Mouse (Mus musculus) midbrain, embryonic 15.5 days (tissue): Measurements from ENCODE around the gene Shisa7. TPM values are rescaled to one million over a fixed set of nuclear protein-coding genes. Genes with fewer than 3 reads are reported as not detected.
"Not testable (repeated sequence)": the region's sequence is repeated elsewhere in the genome, so short reads cannot be mapped to it uniquely, and the experiment has no call there.

Experiments used
- ATAC-seq: fragments of 200-750 bp; cut with Nextera tagmentation; replicated peaks from 2 replicates; pipeline ENCODE4 v1.8.0; 2017; ENCODE audit warnings: moderate TSS enrichment
- H3K27ac ChIP-seq: fragments of 300-500 bp; sonication (generic); 2 replicates; pipeline ENCODE4 v1.5.1; 2015; ENCODE audit warnings: mild to moderate bottlenecking, inconsistent platforms
- H3K27me3 ChIP-seq: fragments of 300-500 bp; sonication (generic); replicated peaks from 2 replicates; pipeline ENCODE4 v1.6.1; 2015; ENCODE audit warnings: inconsistent platforms
- H3K36me3 ChIP-seq: fragments of 300-500 bp; sonication (generic); replicated peaks from 2 replicates; pipeline ENCODE4 v1.6.1; 2015; ENCODE audit warnings: inconsistent platforms
- H3K4me1 ChIP-seq: fragments of 300-500 bp; sonication (generic); 2 replicates; pipeline ENCODE4 v1.6.1; 2015; ENCODE audit warnings: inconsistent platforms
- H3K4me2 ChIP-seq: fragments of 300-500 bp; sonication (generic); 2 replicates; pipeline ENCODE4 v1.6.1; 2015; ENCODE audit warnings: inconsistent platforms, mild to moderate bottlenecking, moderate library complexity
- H3K4me3 ChIP-seq: fragments of 300-500 bp; sonication (generic); 2 replicates; pipeline ENCODE4 v1.5.1; 2015; ENCODE audit warnings: mild to moderate bottlenecking, inconsistent platforms
- H3K9ac ChIP-seq: fragments of 300-500 bp; sonication (generic); 2 replicates; pipeline ENCODE4 v1.6.1; 2015; ENCODE audit warnings: mild to moderate bottlenecking, inconsistent platforms
- H3K9me3 ChIP-seq: fragments of 300-500 bp; sonication (generic); 2 replicates; pipeline ENCODE4 v1.6.1; 2016; ENCODE audit warnings: inconsistent platforms
- WGBS: fragments of 180-500 bp; shearing (Covaris S2); methylation state at CpG from one replicate; pipeline ENCODE4 v1.1.7; 2015; ENCODE audit warnings: mixed read lengths; 5-methylcytosine and 5-hydroxymethylcytosine counted together
- polyA plus RNA-seq: library from polyadenylated mRNA; unstranded; fragments of >200 nt; fragmentation: Nextera tagmentation; extraction: Ambion mirVana; gene quantifications from 2 replicates; pipeline ENCODE4 v1.2.1, GENCODE M21; 2015

Gene Shisa7
- polyA plus RNA-seq, 1 experiment from 2014 or later: 16.6 TPM

DNA sequence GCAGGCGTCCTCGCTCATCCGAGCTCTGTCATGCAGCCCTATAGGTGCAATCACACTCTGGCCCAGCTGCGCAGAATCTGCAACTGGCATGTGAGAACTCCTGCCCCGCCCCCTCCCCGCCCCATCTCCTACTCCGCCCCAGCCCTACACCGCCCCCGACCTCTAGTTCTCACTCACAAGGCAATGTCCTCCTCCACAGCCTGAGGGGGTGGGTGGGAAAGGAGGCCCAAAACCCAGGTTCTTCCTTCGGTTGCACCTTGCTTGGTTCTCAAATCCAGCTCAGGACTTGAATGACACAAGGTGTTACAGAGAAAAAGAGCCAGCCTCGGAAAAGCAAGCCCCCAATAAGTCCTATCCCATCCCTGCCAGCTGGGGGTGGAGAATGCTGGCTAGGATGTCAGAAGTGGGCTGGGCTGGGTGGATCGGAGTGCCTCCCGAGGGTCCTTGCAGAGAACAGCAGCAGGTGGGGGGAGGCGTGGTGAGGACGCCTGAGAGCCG is 1.8 kb downstream of the Shisa7 start:
- 3% methylated on average over 16 of the region's 16 CpGs for WGBS
- H3K36me3 ChIP-seq: no peaks in the 10 kb centered on the region
- peak overlapping the region; percentile 76; the same call in 1 of the 2 replicates for H3K9ac ChIP-seq
- peaks cover 32% of the 10 kb centered on the region for H3K4me1 ChIP-seq
- H3K27ac ChIP-seq: peak overlapping the region; percentile 90
- peak; percentile 68 for ATAC-seq
- H3K27me3 ChIP-seq: no peaks in the 10 kb centered on the region
- peak overlapping the region; percentile 81 for H3K4me3 ChIP-seq
- H3K9me3 ChIP-seq: no peaks in the 10 kb centered on the region
- peak overlapping the region; percentile 85 for H3K4me2 ChIP-seq

GRCm38 (mm10) chr7:4842077-4842476 is 2.4 kb downstream of the Shisa7 start:
- Histone ChIP-seq H3K27ac (peak overlapping the region; percentile 90), H3K9me3 (no peaks in the 10 kb centered on the region), H3K9ac (peak overlapping the region; percentile 76; the same call in 1 of the 2 replicates), H3K36me3 (no peaks in the 10 kb centered on the region), H3K27me3 (no peaks in the 10 kb centered on the region), H3K4me1 (peaks cover 35% of the 10 kb centered on the region), H3K4me3 (peak overlapping the region; percentile 81), H3K4me2 (peak overlapping the region; percentile 85)
- 47% methylated on average over 5 of the region's 5 CpGs for WGBS
- ATAC-seq: no peak

DNA sequence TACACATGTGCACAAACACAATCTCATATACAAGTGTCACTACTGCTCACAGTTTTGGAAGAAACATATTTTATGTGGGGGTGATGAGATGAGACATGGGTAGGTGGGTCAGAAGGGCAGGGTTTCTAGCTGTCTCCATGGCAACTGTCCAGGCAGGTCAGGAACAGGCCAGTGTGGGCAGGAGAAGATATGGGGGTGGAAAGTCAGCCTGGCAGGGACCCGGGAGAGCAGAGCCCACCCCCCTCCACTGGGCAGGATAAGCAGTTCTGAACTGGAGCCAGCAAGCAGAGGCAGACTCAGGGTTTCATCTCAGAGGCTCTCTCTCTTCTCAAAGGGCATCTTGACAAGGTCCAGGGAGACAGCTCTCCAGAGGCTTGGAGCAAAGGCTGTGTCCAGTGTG is 6.9 kb downstream of the Shisa7 start:
- 10% methylated on average over 1 of the region's 1 CpGs for WGBS
- no peaks in the 10 kb centered on the region for H3K27me3 ChIP-seq
- H3K4me1 ChIP-seq: peaks cover 27% of the 10 kb centered on the region
- H3K9me3 ChIP-seq: no peaks in the 10 kb centered on the region
- no peak overlapping the region for H3K27ac ChIP-seq
- no peaks in the 10 kb centered on the region for H3K36me3 ChIP-seq
- no peak overlapping the region for H3K4me2 ChIP-seq
- no peak overlapping the region for H3K9ac ChIP-seq
- no peak for ATAC-seq
- H3K4me3 ChIP-seq: 0 out of 2 replicates have a peak overlapping the region, but pooled peaks have one; percentile 1

DNA sequence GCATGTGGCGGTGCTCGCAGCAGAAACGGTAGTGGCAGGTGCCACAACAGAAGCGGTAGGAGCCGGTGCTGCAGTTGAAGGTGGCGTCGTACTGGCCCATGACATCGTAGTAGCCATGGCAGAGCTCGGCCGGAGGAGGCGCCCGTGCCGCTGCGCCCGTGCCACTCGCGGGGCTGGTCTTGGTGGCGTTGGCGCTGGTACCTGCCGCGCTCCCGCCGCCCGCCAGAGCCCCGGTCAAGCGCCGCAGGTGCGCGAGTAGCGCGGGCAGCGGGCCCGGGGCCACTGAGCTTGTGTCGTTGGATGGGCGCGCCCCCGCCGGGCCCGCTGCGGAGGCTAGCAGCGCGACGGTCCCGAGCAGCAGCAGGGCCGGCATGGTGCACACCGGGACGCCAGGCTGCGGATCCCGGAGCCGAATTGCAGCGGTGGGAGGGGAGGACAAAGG is 8.1 kb downstream of the Shisa7 start:
- Histone ChIP-seq H3K9me3 (no peaks in the 10 kb centered on the region), H3K27ac (peak overlapping the region; percentile 90), H3K4me1 (peaks cover 14% of the 10 kb centered on the region), H3K4me2 (peak overlapping the region; percentile 59), H3K4me3 (peak overlapping the region; percentile 61), H3K9ac (peak overlapping the region; percentile 89), H3K27me3 (no peaks in the 10 kb centered on the region), H3K36me3 (no peaks in the 10 kb centered on the region; the same call in 1 of the 2 replicates)
- under 1% methylated on average over 48 of the region's 51 CpGs for WGBS
- ATAC-seq: peak; percentile 93

DNA sequence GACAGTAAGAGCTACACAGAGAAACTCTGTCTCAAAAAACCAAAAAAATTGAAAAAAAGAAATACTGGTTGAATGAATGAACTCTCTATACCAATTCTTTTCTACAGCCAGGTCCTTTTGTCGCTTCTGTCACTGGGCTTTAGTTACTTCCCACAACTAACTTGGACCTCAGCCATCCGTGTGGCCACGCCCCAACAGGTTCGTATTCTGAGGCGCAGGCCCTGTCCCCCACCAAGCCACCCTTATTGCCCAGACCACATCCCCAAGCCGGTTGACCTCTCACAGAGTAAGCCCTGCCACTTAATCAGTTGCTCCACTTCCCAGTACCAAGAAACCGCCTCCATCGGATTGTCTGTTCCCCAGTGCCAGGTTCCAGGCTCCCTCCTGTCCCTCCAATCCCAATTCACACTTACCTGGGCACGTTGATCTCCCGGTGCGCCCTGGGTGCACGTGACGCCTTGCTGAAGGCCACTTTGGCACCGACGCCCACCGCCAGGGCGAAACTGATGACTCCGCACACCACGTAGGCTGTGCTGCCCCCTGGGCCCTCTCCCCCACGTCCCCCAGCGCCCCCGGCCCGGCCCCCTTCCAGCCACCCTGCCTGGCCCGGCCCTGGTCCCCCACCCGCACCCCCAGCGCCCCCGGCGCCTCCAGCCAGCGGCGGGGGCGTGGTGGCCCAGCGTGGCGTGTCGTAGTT is 8.7 kb downstream of the Shisa7 start:
- Histone ChIP-seq H3K27me3 (no peaks in the 10 kb centered on the region), H3K4me1 (peaks cover 13% of the 10 kb centered on the region), H3K36me3 (no peaks in the 10 kb centered on the region; the same call in 1 of the 2 replicates), H3K9ac (peak overlapping the region; percentile 89), H3K27ac (peak overlapping the region; percentile 90), H3K4me3 (peak overlapping the region; percentile 61), H3K9me3 (no peaks in the 10 kb centered on the region), H3K4me2 (peak overlapping the region; percentile 59)
- ATAC-seq: peak; percentile 31
- 6% methylated on average over 34 of the region's 34 CpGs for WGBS

DNA sequence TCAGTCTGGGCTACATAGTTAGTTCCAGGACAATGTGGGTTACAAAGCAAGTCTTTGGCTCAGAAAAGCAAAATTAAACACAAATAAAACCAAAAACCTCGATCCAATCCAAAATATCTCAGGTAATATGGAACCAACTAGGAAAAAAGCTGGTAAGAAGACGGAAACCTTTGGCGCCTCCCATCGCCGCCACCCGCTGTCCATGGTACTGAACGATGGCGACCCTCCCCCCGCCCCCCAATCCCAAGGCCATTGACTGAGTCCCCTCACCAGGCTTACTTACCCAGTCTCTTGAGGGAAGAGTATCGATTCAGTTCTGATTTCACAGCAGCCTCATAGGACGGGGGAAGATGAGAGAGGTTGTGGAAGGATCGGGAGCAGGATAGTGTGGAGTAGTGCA is 14.0 kb downstream of the Shisa7 start:
- Histone ChIP-seq H3K9me3 (no peaks in the 10 kb centered on the region), H3K36me3 (peaks cover 15% of the 10 kb centered on the region), H3K27me3 (no peaks in the 10 kb centered on the region), H3K4me3 (no peak overlapping the region), H3K27ac (no peak overlapping the region), H3K4me1 (0 out of 2 replicates have a peak, but pooled peaks cover 2% of the 10 kb centered on the region), H3K4me2 (no peak overlapping the region), H3K9ac (no peak overlapping the region)
- ATAC-seq: no peak
- 9% methylated on average over 12 of the region's 12 CpGs for WGBS

- H3K4me1 ChIP-seq: no peaks in the 10 kb centered on the region
- H3K9ac ChIP-seq: no peak overlapping the region
- no peak for ATAC-seq
- 58% methylated on average over 4 of the region's 4 CpGs for WGBS
- no peak overlapping the region for H3K4me3 ChIP-seq
- H3K4me2 ChIP-seq: no peak overlapping the region
- peaks cover 15% of the 10 kb centered on the region for H3K36me3 ChIP-seq
- H3K27me3 ChIP-seq: no peaks in the 10 kb centered on the region
- no peaks in the 10 kb centered on the region for H3K9me3 ChIP-seq
- no peak overlapping the region for H3K27ac ChIP-seq
Observed at GRCm38 (mm10) chr7:4825365-4825764, 19.1 kb downstream of the Shisa7 start.

- no peak for ATAC-seq
- H3K9me3 ChIP-seq: no peaks in the 10 kb centered on the region
- H3K9ac ChIP-seq: no peak overlapping the region
- H3K4me3 ChIP-seq: no peak overlapping the region
- no peaks in the 10 kb centered on the region for H3K4me1 ChIP-seq
- H3K4me2 ChIP-seq: no peak overlapping the region
- H3K27me3 ChIP-seq: no peaks in the 10 kb centered on the region
- no peaks in the 10 kb centered on the region; the same call in 1 of the 2 replicates for H3K36me3 ChIP-seq
- H3K27ac ChIP-seq: no peak overlapping the region
- WGBS: 76% methylated on average over 6 of the region's 6 CpGs
Observed at GRCm38 (mm10) chr7:4822162-4822907, 22.2 kb downstream of the Shisa7 start.

- WGBS: 75% methylated on average over 4 of the region's 4 CpGs
- no peaks in the 10 kb centered on the region for H3K4me1 ChIP-seq
- H3K27ac ChIP-seq: no peak overlapping the region
- no peaks in the 10 kb centered on the region for H3K36me3 ChIP-seq
- no peaks in the 10 kb centered on the region for H3K9me3 ChIP-seq
- no peak overlapping the region for H3K4me2 ChIP-seq
- H3K4me3 ChIP-seq: no peak overlapping the region
- H3K27me3 ChIP-seq: no peaks in the 10 kb centered on the region
- ATAC-seq: no peak
- H3K9ac ChIP-seq: no peak overlapping the region
Observed at GRCm38 (mm10) chr7:4821690-4822089, 22.8 kb downstream of the Shisa7 start.

DNA sequence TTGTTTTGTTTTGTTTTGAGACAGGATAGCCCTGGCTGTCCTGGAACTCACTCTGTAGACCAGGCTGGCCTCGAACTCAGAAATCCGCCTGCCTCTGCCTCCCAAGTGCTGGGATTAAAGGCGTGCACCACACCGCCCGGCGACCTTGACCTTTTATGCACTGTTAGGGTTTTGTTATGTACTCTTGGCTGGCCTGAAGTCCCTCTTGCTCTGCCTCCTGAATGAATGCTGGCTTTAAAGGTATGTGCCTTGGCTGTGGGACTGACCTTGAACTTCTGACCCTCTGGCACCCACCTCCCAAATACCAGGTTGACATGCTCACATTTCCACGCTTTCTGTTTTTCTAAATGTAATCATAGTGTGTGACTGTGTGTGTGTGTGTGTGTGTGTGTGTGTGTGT is 23.6 kb downstream of the Shisa7 start:
- 93% methylated on average over 7 of the region's 7 CpGs for WGBS

GRCm38 (mm10) chr7:4816559-4816958 is 27.9 kb downstream of the Shisa7 start:
- Histone ChIP-seq H3K9me3 (no peaks in the 10 kb centered on the region), H3K9ac (no peak overlapping the region), H3K4me2 (no peak overlapping the region), H3K27me3 (no peaks in the 10 kb centered on the region), H3K36me3 (no peaks in the 10 kb centered on the region), H3K4me3 (no peak overlapping the region), H3K27ac (no peak overlapping the region), H3K4me1 (peaks cover 7% of the 10 kb centered on the region)
- no peak for ATAC-seq

More for the DNA sequence above, 23.6 kb downstream of the Shisa7 start:
- not testable (repeated sequence) for H3K27ac ChIP-seq, H3K9me3 ChIP-seq, H3K4me3 ChIP-seq, H3K4me1 ChIP-seq, H3K27me3 ChIP-seq, H3K9ac ChIP-seq, H3K4me2 ChIP-seq, ATAC-seq, H3K36me3 ChIP-seq

DNA sequence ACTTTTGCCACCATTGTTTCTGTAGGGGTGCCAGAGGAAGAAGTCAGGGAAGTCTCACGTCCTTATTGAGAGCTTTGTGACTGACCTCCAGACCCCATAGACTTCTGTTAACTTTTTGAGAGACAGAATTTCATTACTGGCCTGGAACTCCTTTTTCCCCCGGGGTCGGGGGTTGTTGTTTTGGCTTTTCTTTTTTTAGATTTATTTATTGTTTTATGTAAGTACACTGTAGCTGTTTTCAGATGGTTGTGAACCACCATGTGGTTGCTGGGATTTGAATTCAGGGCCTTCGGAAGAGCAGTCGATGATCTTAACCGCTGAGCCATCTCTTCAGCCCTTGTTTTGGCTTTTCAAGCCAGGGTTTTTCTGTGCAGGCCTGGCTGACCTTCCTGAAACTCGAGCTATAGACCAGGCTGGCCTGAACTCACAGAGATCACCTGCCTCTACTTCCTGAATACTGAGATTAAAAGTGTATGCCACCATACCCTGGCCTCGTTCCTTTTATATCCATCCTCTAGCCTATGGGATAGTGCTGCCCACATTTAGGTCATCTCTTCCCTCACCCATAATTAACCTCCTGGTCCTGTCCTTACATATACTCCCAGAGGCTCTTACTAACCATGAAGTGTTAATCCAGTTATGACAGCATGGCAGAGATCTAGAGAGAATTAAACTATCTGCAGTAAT is 31.2 kb downstream of the Shisa7 start:
- no peak for ATAC-seq
- Histone ChIP-seq H3K36me3 (peaks cover 13% of the 10 kb centered on the region; the same call in 1 of the 2 replicates), H3K9me3 (no peaks in the 10 kb centered on the region), H3K27me3 (no peaks in the 10 kb centered on the region), H3K4me2 (peak overlapping the region; percentile 63), H3K27ac (peak overlapping the region; percentile 84), H3K9ac (peak overlapping the region; percentile 30), H3K4me1 (peaks cover 34% of the 10 kb centered on the region), H3K4me3 (peak overlapping the region; percentile 90)
- 29% methylated on average over 8 of the region's 8 CpGs for whole genome bisulfite sequencing
